Mouse (Mus musculus) E14TG2a.4 (cell line): ENCODE results near the gene Gm16867.
"Not testable (repeated sequence)": the region's sequence is repeated elsewhere in the genome, so short reads cannot be mapped to it uniquely, and the experiment has no call there.

Experiments used
- CTCF ChIP-seq: conservative IDR thresholded peaks from 2 replicates; pipeline ENCODE4 v1.5.1; 2014; ENCODE audit warnings: low read length
- NANOG ChIP-seq: IDR thresholded peaks from 2 replicates; pipeline ENCODE4 v1.6.1; 2014; ENCODE audit warnings: borderline replicate concordance, low read length, mixed read lengths
- POU5F1 ChIP-seq: IDR thresholded peaks from 2 replicates; pipeline ENCODE4 v1.6.1; 2014; ENCODE audit warnings: low read length, borderline replicate concordance

DNA sequence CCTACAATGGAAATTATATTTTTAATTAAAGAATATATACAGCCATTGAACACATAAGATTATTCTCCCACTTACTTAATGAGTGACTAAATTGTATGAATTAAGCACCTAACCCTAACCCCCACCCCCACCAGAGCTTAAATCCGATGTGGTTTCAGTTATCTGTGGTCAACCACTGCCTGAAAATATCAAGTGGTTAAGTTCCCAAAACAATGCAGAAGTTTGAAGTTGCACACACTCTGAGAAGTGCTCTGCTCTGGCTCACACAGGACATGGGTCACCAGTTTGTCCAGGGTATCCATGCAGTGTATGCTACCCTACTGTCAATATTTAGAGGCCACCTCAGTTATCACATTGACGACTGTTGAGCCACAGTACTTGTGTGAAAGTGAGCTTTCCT is 41.9 kb upstream of the Gm16867 start:
- TF ChIP-seq CTCF, NANOG, POU5F1: not testable (repeated sequence)
